Mouse (Mus musculus) bone marrow, adult 2 months (tissue): Measurements from ENCODE around the gene Cped1. TPM values are rescaled to one million over a fixed set of nuclear protein-coding genes. Genes with fewer than 3 reads are reported as not detected.

Experiments used
- H3K27ac ChIP-seq: fragments of 200-500 bp; 2 replicates; pipeline ENCODE4 v1.5.1; 2012; ENCODE audit warnings: low read depth, mild to moderate bottlenecking, control low read depth, inconsistent platforms, low read length; ENCODE audit not compliant: control insufficient read depth, poor library complexity, insufficient read depth
- H3K4me1 ChIP-seq: fragments of 200-500 bp; 2 replicates; pipeline ENCODE4 v1.6.1; 2011; ENCODE audit warnings: low read length; ENCODE audit not compliant: control insufficient read depth, insufficient read depth
- H3K4me3 ChIP-seq: fragments of 200-500 bp; replicated peaks from 2 replicates; pipeline ENCODE3; 2011; ENCODE audit warnings: mild to moderate bottlenecking, low read depth, low read length, control low read depth; ENCODE audit not compliant: control insufficient read depth
- CTCF ChIP-seq: fragments of 200-500 bp; IDR thresholded peaks from 2 replicates; pipeline ENCODE4 v1.5.1; 2011; ENCODE audit warnings: low read length, control low read depth; ENCODE audit not compliant: control insufficient read depth, insufficient read depth
- POLR2A ChIP-seq: fragments of 200-500 bp; IDR thresholded peaks from 2 replicates; pipeline ENCODE4 v1.6.1; 2011; ENCODE audit warnings: low read depth, mild to moderate bottlenecking, control low read depth, low read length, borderline replicate concordance; ENCODE audit not compliant: control insufficient read depth
- WGBS: fragments of 180-500 bp; shearing (Covaris S2); methylation state at CpG from one replicate; pipeline ENCODE4 v1.1.7; 2018; 5-methylcytosine and 5-hydroxymethylcytosine counted together
- polyA plus RNA-seq: library from polyadenylated mRNA; stranded (reverse); fragments of >200 nt; gene quantifications from 2 replicates; pipeline ENCODE4 v1.2.4, GENCODE M21; 2011; ENCODE audit warnings: low replicate concordance; ENCODE audit not compliant: missing spikeins, insufficient read depth, insufficient read length

Cped1 gene
- polyA plus RNA-seq, 1 experiment = 5.3 TPM

DNA sequence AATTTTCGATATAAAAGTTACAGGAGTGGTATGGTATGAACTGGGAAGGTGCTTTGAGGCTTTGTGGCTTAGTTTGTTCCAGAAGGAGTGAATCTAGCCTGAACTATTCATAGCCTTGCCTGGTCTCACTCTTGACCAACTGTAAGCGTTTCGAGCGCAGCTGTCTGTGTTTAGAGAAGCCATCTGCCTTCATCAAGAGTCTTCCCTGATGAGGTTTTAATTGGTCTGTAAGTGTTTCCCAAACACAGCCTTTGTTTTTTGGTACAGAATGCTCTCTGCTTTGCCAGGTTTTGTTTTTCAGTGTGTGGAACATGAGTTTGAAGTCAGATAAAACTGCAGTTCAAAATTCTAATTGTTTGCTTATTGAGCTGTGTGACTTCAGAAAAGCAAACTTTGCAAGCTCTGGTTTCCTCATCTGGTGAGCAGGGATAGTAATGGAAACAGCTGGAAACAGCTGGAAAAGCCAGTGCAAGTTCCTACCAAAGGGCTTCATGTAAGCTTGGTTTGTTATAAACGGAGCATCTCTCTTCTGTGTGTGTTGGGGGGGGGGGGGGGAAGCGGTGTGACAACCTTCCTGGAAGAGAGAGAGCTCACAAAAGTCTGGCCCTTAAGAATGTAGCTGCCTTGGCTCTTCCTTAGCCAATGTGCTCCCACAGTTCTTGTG is 221.0 kb downstream of the Cped1 start:
- Histone ChIP-seq H3K27ac (no peak overlapping the region), H3K4me3 (no peak overlapping the region), H3K4me1 (no peaks in the 10 kb centered on the region)
- TF ChIP-seq POLR2A (no peak), CTCF (no peak)
- WGBS = 75% methylated on average over 5 of the region's 6 CpGs

DNA sequence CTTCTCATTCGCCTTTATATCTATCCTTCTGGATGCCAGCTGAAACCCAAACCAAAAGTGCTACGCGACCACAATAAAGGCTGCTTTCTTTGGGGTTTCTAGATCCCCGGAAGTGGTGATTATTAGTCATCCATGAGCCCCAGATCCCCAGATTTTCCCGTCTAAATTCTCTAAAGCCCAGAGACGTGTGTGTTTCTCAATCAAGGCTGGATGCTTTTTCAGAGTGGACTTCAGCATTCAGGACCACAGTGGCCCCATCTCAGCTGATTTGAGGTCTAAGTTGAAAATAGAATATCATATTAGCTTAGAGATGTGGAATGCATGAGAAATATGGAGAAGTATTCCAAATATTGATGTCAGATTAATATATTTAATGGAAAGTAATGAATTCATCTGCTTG is 226.4 kb downstream of the Cped1 start:
- TF ChIP-seq POLR2A = no peak
- TF ChIP-seq CTCF = no peak
- Histone ChIP-seq H3K4me1 (no peaks in the 10 kb centered on the region; the same call in 1 of the 2 replicates), H3K4me3 (no peak overlapping the region), H3K27ac (no peak overlapping the region)
- 79% methylated on average over 6 of the region's 6 CpGs for WGBS

DNA sequence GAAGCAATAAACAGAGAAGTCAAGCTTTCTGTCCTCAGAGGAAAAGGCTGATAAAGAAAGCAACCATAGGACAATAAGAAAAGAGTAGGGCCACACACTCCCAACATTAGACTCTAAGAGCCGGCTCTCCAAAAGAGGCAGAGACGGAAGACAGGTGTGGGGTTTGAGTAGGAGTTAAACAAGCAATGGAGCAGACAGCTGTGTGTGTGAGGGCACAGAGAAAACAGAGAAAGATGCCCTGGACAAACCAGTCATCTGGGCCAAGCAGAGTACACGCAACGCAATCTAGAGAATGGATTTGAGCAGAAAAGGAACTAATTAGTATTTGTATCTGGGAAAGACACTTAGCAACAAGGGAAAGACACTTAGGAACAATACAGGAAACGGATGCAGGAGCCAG is 227.5 kb downstream of the Cped1 start:
- TF ChIP-seq CTCF (no peak), POLR2A (no peak)
- H3K4me3 ChIP-seq = no peak overlapping the region
- no peaks in the 10 kb centered on the region; the same call in 1 of the 2 replicates for H3K4me1 ChIP-seq
- 78% methylated on average over 5 of the region's 5 CpGs for WGBS
- H3K27ac ChIP-seq = no peak overlapping the region

DNA sequence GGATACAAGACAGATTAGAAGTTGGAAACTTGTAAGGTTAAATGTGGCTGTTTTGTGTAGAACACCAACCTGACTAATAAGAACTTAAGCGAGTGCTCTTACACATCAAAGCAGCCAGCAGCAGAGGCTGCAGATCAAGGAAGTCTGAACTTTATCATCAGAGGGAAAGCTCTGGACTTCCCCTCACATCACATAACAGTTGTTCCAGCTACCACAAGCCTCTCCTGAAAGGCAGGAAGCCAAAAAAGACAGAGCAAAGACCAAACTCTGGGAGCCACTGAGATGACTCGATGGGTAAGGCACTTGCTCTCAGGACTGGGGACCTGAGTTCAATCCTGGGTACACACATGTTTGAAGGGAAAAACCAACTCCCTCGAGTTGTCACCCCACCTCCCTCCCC is 228.1 kb downstream of the Cped1 start:
- H3K4me1 ChIP-seq = no peaks in the 10 kb centered on the region; the same call in 1 of the 2 replicates
- no peak overlapping the region for H3K4me3 ChIP-seq
- 13% methylated on average over 3 of the region's 3 CpGs for WGBS
- TF ChIP-seq POLR2A = no peak
- TF ChIP-seq CTCF = no peak
- H3K27ac ChIP-seq = no peak overlapping the region

DNA sequence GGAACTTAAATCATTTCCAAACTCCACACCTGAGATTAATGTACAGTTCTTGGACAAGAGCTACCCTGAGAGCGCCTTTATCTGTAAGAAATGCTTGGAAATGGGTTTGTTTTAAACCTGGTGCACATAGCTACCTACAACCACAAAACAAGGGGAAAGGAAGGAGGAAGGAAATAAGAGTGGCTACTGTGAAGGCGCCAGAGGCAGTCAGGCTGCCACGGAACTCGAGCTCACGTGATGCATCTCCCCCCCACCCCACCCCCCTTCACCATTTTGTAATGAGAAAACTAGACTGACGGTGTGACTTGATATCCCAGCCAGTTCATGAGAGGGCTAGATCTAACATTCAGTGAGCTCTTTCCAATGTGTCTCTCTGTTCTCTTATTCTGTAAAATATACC is 228.9 kb downstream of the Cped1 start:
- no peak overlapping the region for H3K27ac ChIP-seq
- H3K4me1 ChIP-seq = no peaks in the 10 kb centered on the region; the same call in 1 of the 2 replicates
- TF ChIP-seq POLR2A (no peak), CTCF (no peak)
- WGBS = 19% methylated on average over 6 of the region's 6 CpGs
- no peak overlapping the region for H3K4me3 ChIP-seq

DNA sequence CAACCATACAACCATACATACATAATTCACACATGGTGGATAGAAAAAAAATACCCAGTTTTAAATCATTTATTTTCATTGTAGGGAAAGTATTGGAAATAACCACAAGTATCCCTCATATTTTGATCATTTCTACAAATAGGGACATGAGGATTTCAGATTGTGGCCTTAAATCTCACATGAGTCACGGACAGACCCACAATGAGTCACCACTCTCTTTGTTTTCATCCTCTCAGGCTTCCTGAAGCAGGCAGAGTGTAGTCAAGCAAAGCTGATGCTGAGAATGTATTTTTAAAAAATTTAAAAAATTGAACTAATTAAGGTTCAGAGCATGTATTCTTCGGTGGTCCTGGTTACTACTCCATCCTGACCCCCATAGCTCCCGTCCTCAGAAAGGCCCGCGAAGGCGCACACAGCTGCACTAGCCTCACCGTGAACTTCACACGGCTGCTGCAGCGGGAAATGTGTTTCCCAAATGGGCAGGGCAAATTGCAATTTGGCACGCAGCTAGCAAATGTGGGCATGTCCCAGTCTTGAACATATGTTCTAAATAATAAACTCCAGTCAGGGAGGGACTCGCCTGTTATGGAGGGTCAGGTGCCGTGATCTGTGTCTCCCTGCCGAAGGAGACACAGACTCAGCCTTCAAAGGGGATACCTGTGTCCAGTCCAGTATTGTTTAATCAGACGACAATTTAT is 230.7 kb downstream of the Cped1 start:
- TF ChIP-seq CTCF (no peak), POLR2A (no peak)
- no peak overlapping the region for H3K4me3 ChIP-seq
- 82% methylated on average over 14 of the region's 14 CpGs for WGBS
- H3K4me1 ChIP-seq = no peaks in the 10 kb centered on the region; the same call in 1 of the 2 replicates
- no peak overlapping the region for H3K27ac ChIP-seq

DNA sequence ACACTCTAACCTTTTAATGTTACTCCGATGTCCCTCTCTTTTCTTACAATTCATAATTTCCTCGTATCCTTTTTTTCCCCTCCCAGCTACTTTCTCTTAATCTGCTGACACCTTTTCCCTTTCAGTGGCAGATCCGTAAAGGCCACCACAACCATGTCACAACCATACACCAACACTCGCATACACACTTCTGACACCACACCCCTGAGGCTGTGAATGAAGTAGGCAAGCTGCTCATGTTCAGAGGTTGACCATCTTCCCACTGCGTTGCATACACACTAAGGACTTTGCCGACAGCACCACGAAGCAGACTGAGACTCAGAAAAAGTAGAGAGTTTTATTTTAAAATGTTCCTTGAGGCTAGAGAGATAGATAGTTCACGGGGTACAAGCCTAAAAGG is 235.4 kb downstream of the Cped1 start:
- TF ChIP-seq POLR2A (no peak), CTCF (no peak)
- Histone ChIP-seq H3K4me1 (no peaks in the 10 kb centered on the region), H3K27ac (no peak overlapping the region), H3K4me3 (no peak overlapping the region)
- 88% methylated on average over 8 of the region's 8 CpGs for WGBS

DNA sequence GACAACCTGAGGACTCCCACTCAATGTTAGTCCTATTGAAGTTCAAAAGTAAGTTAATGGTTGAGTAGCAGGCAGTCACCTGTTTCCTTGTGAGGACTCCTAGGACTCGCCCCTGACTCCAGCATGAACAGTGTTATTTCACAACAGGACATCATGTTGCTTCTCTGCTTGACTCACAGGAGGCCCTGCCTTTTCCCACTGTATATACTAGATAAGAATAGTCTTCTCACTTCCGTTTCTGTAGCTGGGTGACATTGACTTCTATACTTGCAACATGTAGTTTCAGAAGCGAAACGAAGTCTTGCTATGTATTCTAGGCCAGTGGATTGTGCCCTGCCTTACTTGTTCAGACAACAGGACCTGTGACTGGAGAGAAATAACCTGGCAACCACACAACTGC is 236.4 kb downstream of the Cped1 start:
- no peak overlapping the region for H3K27ac ChIP-seq
- 52% methylated on average over 4 of the region's 4 CpGs for WGBS
- H3K4me1 ChIP-seq = no peaks in the 10 kb centered on the region
- no peak overlapping the region for H3K4me3 ChIP-seq
- TF ChIP-seq POLR2A = no peak
- no peak for TF ChIP-seq CTCF
